Mouse (Mus musculus): ENCODE results near the gene Acot13. TPM values are rescaled to one million over a fixed set of nuclear protein-coding genes. Genes with fewer than 3 reads are reported as not detected.

Gene Acot13
- polyA plus RNA-seq, 1 experiment from 2014 or later, result 162 TPM

GRCm38 (mm10) chr13:24822663-24823343, 8.5 kb downstream of the Acot13 start:
- H3K9ac ChIP-seq, result no peak overlapping the region
- H3K4me2 ChIP-seq (replicated peaks), result no peak overlapping the region
- no peaks in the 10 kb centered on the region for H3K27me3 ChIP-seq (replicated peaks)
- H3K27ac ChIP-seq, result no peak overlapping the region
- H3K9me3 ChIP-seq, result no peaks in the 10 kb centered on the region
- H3K4me3 ChIP-seq (replicated peaks), result no peak overlapping the region
- H3K36me3 ChIP-seq, result no peaks in the 10 kb centered on the region
- 88% methylated on average over 16 of the region's 16 CpGs for WGBS
- H3K4me1 ChIP-seq (replicated peaks), result no peaks in the 10 kb centered on the region
- ATAC-seq, result no peak

GRCm38 (mm10) chr13:24819931-24820330, 11.4 kb downstream of the Acot13 start:
- H3K4me2 ChIP-seq (replicated peaks), result no peak overlapping the region
- no peaks in the 10 kb centered on the region; the same call in 1 of the 2 replicates for H3K4me1 ChIP-seq (replicated peaks)
- no peak for ATAC-seq
- H3K9ac ChIP-seq, result no peak overlapping the region
- no peaks in the 10 kb centered on the region for H3K27me3 ChIP-seq (replicated peaks)
- H3K9me3 ChIP-seq, result no peaks in the 10 kb centered on the region
- WGBS, result 87% methylated on average over 1 of the region's 1 CpGs
- H3K36me3 ChIP-seq, result peaks cover 1% of the 10 kb centered on the region; the same call in 1 of the 2 replicates
- H3K27ac ChIP-seq, result no peak overlapping the region
- no peak overlapping the region for H3K4me3 ChIP-seq (replicated peaks)

GRCm38 (mm10) chr13:24816125-24817092, 14.9 kb downstream of the Acot13 start:
- no peaks in the 10 kb centered on the region for H3K9me3 ChIP-seq
- no peaks in the 10 kb centered on the region for H3K27me3 ChIP-seq (replicated peaks)
- H3K4me2 ChIP-seq (replicated peaks), result no peak overlapping the region
- H3K27ac ChIP-seq, result no peak overlapping the region
- no peak overlapping the region for H3K4me3 ChIP-seq (replicated peaks)
- ATAC-seq, result peak; percentile 69
- 61% methylated on average over 4 of the region's 4 CpGs for WGBS
- peaks cover 12% of the 10 kb centered on the region for H3K36me3 ChIP-seq
- H3K4me1 ChIP-seq (replicated peaks), result no peaks in the 10 kb centered on the region; the same call in 1 of the 2 replicates
- no peak overlapping the region for H3K9ac ChIP-seq

GRCm38 (mm10) chr13:24814616-24815015, 16.7 kb downstream of the Acot13 start:
- no peaks in the 10 kb centered on the region for H3K27me3 ChIP-seq (replicated peaks)
- no peak overlapping the region for H3K27ac ChIP-seq
- H3K4me2 ChIP-seq (replicated peaks), result no peak overlapping the region
- H3K9me3 ChIP-seq, result no peaks in the 10 kb centered on the region
- no peak overlapping the region for H3K4me3 ChIP-seq (replicated peaks)
- no peak overlapping the region for H3K9ac ChIP-seq
- H3K4me1 ChIP-seq (replicated peaks), result no peaks in the 10 kb centered on the region; the same call in 1 of the 2 replicates
- ATAC-seq, result no peak
- H3K36me3 ChIP-seq, result peaks cover 18% of the 10 kb centered on the region
- 77% methylated on average over 1 of the region's 1 CpGs for WGBS

- Histone ChIP-seq H3K9me3 (no peaks in the 10 kb centered on the region), H3K4me3 (replicated peaks) (no peak overlapping the region), H3K27me3 (replicated peaks) (no peaks in the 10 kb centered on the region), H3K9ac (no peak overlapping the region), H3K27ac (no peak overlapping the region), H3K4me2 (replicated peaks) (no peak overlapping the region), H3K4me1 (replicated peaks) (no peaks in the 10 kb centered on the region; the same call in 1 of the 2 replicates), H3K36me3 (peaks cover 23% of the 10 kb centered on the region)
- no peak for ATAC-seq
- WGBS, result 97% methylated on average over 2 of the region's 2 CpGs
Measured at GRCm38 (mm10) chr13:24812521-24812920, 18.8 kb downstream of the Acot13 start.

GRCm38 (mm10) chr13:24806079-24806478, 25.3 kb downstream of the Acot13 start:
- Histone ChIP-seq H3K36me3 (peaks cover 14% of the 10 kb centered on the region), H3K4me2 (replicated peaks) (no peak overlapping the region), H3K4me1 (replicated peaks) (peaks cover 3% of the 10 kb centered on the region), H3K9me3 (no peaks in the 10 kb centered on the region), H3K27me3 (replicated peaks) (no peaks in the 10 kb centered on the region), H3K9ac (no peak overlapping the region), H3K27ac (no peak overlapping the region), H3K4me3 (replicated peaks) (no peak overlapping the region)
- ATAC-seq, result no peak

GRCm38 (mm10) chr13:24803196-24803595, 28.1 kb downstream of the Acot13 start:
- Histone ChIP-seq H3K27ac (no peak overlapping the region), H3K4me3 (replicated peaks) (peak overlapping the region; percentile 98), H3K36me3 (peaks cover 7% of the 10 kb centered on the region), H3K9me3 (no peaks in the 10 kb centered on the region), H3K9ac (no peak overlapping the region), H3K27me3 (replicated peaks) (no peaks in the 10 kb centered on the region), H3K4me2 (replicated peaks) (peak overlapping the region; percentile 77), H3K4me1 (replicated peaks) (peaks cover 5% of the 10 kb centered on the region)
- 7% methylated on average over 2 of the region's 2 CpGs for WGBS
- ATAC-seq, result no peak

GRCm38 (mm10) chr13:24802131-24802691, 29.1 kb downstream of the Acot13 start:
- Histone ChIP-seq H3K9ac (peak overlapping the region; percentile 94), H3K36me3 (peaks cover 2% of the 10 kb centered on the region), H3K9me3 (no peaks in the 10 kb centered on the region), H3K27ac (peak overlapping the region; percentile 95; the same call in 1 of the 2 replicates), H3K4me2 (replicated peaks) (peak overlapping the region; percentile 77), H3K4me3 (replicated peaks) (peak overlapping the region; percentile 98), H3K4me1 (replicated peaks) (peaks cover 5% of the 10 kb centered on the region), H3K27me3 (replicated peaks) (no peaks in the 10 kb centered on the region)
- ATAC-seq, result no peak
- WGBS, result under 1% methylated on average over 26 of the region's 26 CpGs

- under 1% methylated on average over 62 of the region's 74 CpGs for WGBS
- H3K4me1 ChIP-seq (replicated peaks), result peaks cover 5% of the 10 kb centered on the region
Measured at GRCm38 (mm10) chr13:24801308-24801921, 29.9 kb downstream of the Acot13 start, which contains the start of gene BC005537. TSS of gene BC005537 (plus strand) at chr13:24801657.

GRCm38 (mm10) chr13:24800674-24801307, 30.5 kb downstream of the Acot13 start:
- peak; percentile 97 for ATAC-seq
- H3K4me2 ChIP-seq (replicated peaks), result peak overlapping the region; percentile 87
- H3K27me3 ChIP-seq (replicated peaks), result no peaks in the 10 kb centered on the region
- H3K4me1 ChIP-seq (replicated peaks), result peaks cover 5% of the 10 kb centered on the region
- H3K36me3 ChIP-seq, result no peaks in the 10 kb centered on the region; the same call in 1 of the 2 replicates
- H3K4me3 ChIP-seq (replicated peaks), result peak overlapping the region; percentile 98
- WGBS, result under 1% methylated on average over 42 of the region's 42 CpGs
- peak overlapping the region; percentile 94 for H3K9ac ChIP-seq
- H3K9me3 ChIP-seq, result no peaks in the 10 kb centered on the region
- peak overlapping the region; percentile 95 for H3K27ac ChIP-seq

More at GRCm38 (mm10) chr13:24801308-24801921, 29.9 kb downstream of the Acot13 start, which contains the start of gene BC005537:
- peak within 1 kb of the TSS; percentile 98 for H3K4me3 ChIP-seq (replicated peaks)
- peak within 1 kb of the TSS; percentile 95 for H3K27ac ChIP-seq
- no peaks in the 10 kb centered on the region; the same call in 1 of the 2 replicates for H3K36me3 ChIP-seq
- peak; percentile 66 for ATAC-seq
- no peaks in the 10 kb centered on the region for H3K9me3 ChIP-seq
- H3K27me3 ChIP-seq (replicated peaks), result no peaks in the 10 kb centered on the region
- peak within 1 kb of the TSS; percentile 87 for H3K4me2 ChIP-seq (replicated peaks)
- peak within 1 kb of the TSS; percentile 94 for H3K9ac ChIP-seq

GRCm38 (mm10) chr13:24799925-24800673, 31.2 kb downstream of the Acot13 start:
- H3K27ac ChIP-seq, result peak overlapping the region; percentile 95
- peak overlapping the region; percentile 51 for H3K9ac ChIP-seq
- peaks cover 5% of the 10 kb centered on the region for H3K4me1 ChIP-seq (replicated peaks)
- under 1% methylated on average over 31 of the region's 31 CpGs for WGBS
- no peaks in the 10 kb centered on the region for H3K27me3 ChIP-seq (replicated peaks)
- no peaks in the 10 kb centered on the region for H3K36me3 ChIP-seq
- peak overlapping the region; percentile 98 for H3K4me3 ChIP-seq (replicated peaks)
- ATAC-seq, result peak; percentile 30
- peak overlapping the region; percentile 87 for H3K4me2 ChIP-seq (replicated peaks)
- H3K9me3 ChIP-seq, result no peaks in the 10 kb centered on the region

Measured in intestine, embryonic 15.5 days (tissue).